Mouse (Mus musculus) stomach, embryonic 15.5 days (tissue): Measurements from ENCODE around the gene Jag2. TPM values are rescaled to one million over a fixed set of nuclear protein-coding genes. Genes with fewer than 3 reads are reported as not detected.
A peak's percentile ranks its signal among the peaks of the same experiment; 100 is the strongest.

Experiments
- ATAC-seq: fragments of 200-750 bp; cut with Nextera tagmentation; 2 replicates; pipeline ENCODE4 v1.8.0; 2017; ENCODE audit warnings: low read depth, moderate number of reproducible peaks, moderate TSS enrichment; ENCODE audit not compliant: insufficient read depth, low FRiP score
- H3K27ac ChIP-seq: fragments of 300-500 bp; sonication (generic); 2 replicates; pipeline ENCODE4 v1.5.1; 2015; ENCODE audit warnings: mild to moderate bottlenecking, inconsistent platforms
- H3K27me3 ChIP-seq: fragments of 300-500 bp; sonication (generic); replicated peaks from 2 replicates; pipeline ENCODE4 v1.6.1; 2015; ENCODE audit warnings: inconsistent platforms
- H3K36me3 ChIP-seq: fragments of 300-500 bp; sonication (generic); 2 replicates; pipeline ENCODE4 v1.6.1; 2015; ENCODE audit warnings: inconsistent platforms
- H3K4me1 ChIP-seq: fragments of 300-500 bp; sonication (generic); 2 replicates; pipeline ENCODE4 v1.6.1; 2015; ENCODE audit warnings: inconsistent platforms
- H3K4me2 ChIP-seq: fragments of 300-500 bp; sonication (generic); 2 replicates; pipeline ENCODE4 v1.6.1; 2015; ENCODE audit warnings: mild to moderate bottlenecking, inconsistent platforms
- H3K4me3 ChIP-seq: fragments of 300-500 bp; sonication (generic); replicated peaks from 2 replicates; pipeline ENCODE4 v1.5.1; 2015; ENCODE audit warnings: inconsistent platforms
- H3K9ac ChIP-seq: fragments of 300-500 bp; sonication (generic); 2 replicates; pipeline ENCODE4 v1.6.1; 2015; ENCODE audit warnings: inconsistent platforms
- H3K9me3 ChIP-seq: fragments of 300-500 bp; sonication (generic); 2 replicates; pipeline ENCODE4 v1.6.1; 2016; ENCODE audit warnings: inconsistent platforms
- WGBS: fragments of 180-500 bp; shearing (Covaris S2); methylation state at CpG from one replicate; pipeline ENCODE4 v1.1.7; 2015; 5-methylcytosine and 5-hydroxymethylcytosine counted together
- polyA plus RNA-seq: library from polyadenylated mRNA; unstranded; fragments of >200 nt; fragmentation: Nextera tagmentation; extraction: Ambion mirVana; gene quantifications from 2 replicates; pipeline ENCODE4 v1.2.1, GENCODE M21; 2015

The Jag2 gene
- polyA plus RNA-seq, 1 experiment from 2014 or later = 7.0 TPM

- peak; percentile 53; the same call in 1 of the 2 replicates for ATAC-seq
- no peaks in the 10 kb centered on the region for H3K27me3 ChIP-seq
- 21% methylated on average over 15 of the region's 16 CpGs for WGBS
- H3K4me2 ChIP-seq = peak overlapping the region; percentile 21
- H3K4me1 ChIP-seq = 0 out of 2 replicates have a peak, but pooled peaks cover 9% of the 10 kb centered on the region
- no peak overlapping the region for H3K9ac ChIP-seq
- H3K36me3 ChIP-seq = no peaks in the 10 kb centered on the region
- H3K9me3 ChIP-seq = no peaks in the 10 kb centered on the region
- H3K27ac ChIP-seq = no peak overlapping the region
- H3K4me3 ChIP-seq = no peak overlapping the region
Measured at GRCm38 (mm10) chr12:112897522-112898212, 31.9 kb downstream of the Jag2 start.

GRCm38 (mm10) chr12:112894969-112895368, 34.6 kb downstream of the Jag2 start:
- Histone ChIP-seq H3K27me3 (no peaks in the 10 kb centered on the region), H3K27ac (no peak overlapping the region), H3K9ac (no peak overlapping the region), H3K4me1 (0 out of 2 replicates have a peak, but pooled peaks cover 9% of the 10 kb centered on the region), H3K9me3 (no peaks in the 10 kb centered on the region), H3K4me3 (no peak overlapping the region), H3K4me2 (no peak overlapping the region), H3K36me3 (no peaks in the 10 kb centered on the region)
- no peak for ATAC-seq
- 67% methylated on average over 4 of the region's 4 CpGs for WGBS

GRCm38 (mm10) chr12:112894303-112894884, 35.2 kb downstream of the Jag2 start:
- WGBS = 57% methylated on average over 11 of the region's 11 CpGs
- Histone ChIP-seq H3K27me3 (no peaks in the 10 kb centered on the region), H3K4me3 (no peak overlapping the region), H3K36me3 (no peaks in the 10 kb centered on the region), H3K4me2 (no peak overlapping the region), H3K9me3 (no peaks in the 10 kb centered on the region), H3K4me1 (0 out of 2 replicates have a peak, but pooled peaks cover 9% of the 10 kb centered on the region), H3K27ac (no peak overlapping the region), H3K9ac (no peak overlapping the region)
- ATAC-seq = no peak

- ATAC-seq = no peak
- H3K9me3 ChIP-seq = no peaks in the 10 kb centered on the region
- no peaks in the 10 kb centered on the region for H3K36me3 ChIP-seq
- no peak overlapping the region for H3K4me3 ChIP-seq
- H3K4me2 ChIP-seq = no peak overlapping the region
- 47% methylated on average over 7 of the region's 7 CpGs for WGBS
- no peaks in the 10 kb centered on the region for H3K4me1 ChIP-seq
- H3K27me3 ChIP-seq = no peaks in the 10 kb centered on the region
- H3K9ac ChIP-seq = no peak overlapping the region
- no peak overlapping the region for H3K27ac ChIP-seq
Measured at GRCm38 (mm10) chr12:112885465-112885864, 44.1 kb downstream of the Jag2 start.

GRCm38 (mm10) chr12:112881301-112881815, 48.2 kb downstream of the Jag2 start:
- no peak for ATAC-seq
- no peak overlapping the region for H3K27ac ChIP-seq
- no peak overlapping the region for H3K4me3 ChIP-seq
- H3K9ac ChIP-seq = no peak overlapping the region
- H3K27me3 ChIP-seq = peaks cover 27% of the 10 kb centered on the region
- 62% methylated on average over 6 of the region's 6 CpGs for WGBS
- peaks cover 22% of the 10 kb centered on the region for H3K4me1 ChIP-seq
- H3K4me2 ChIP-seq = no peak overlapping the region
- no peaks in the 10 kb centered on the region for H3K9me3 ChIP-seq
- H3K36me3 ChIP-seq = no peaks in the 10 kb centered on the region

- ATAC-seq = no peak
- H3K9ac ChIP-seq = no peak overlapping the region
- 70% methylated on average over 4 of the region's 4 CpGs for WGBS
- no peaks in the 10 kb centered on the region for H3K9me3 ChIP-seq
- no peak overlapping the region for H3K4me3 ChIP-seq
- H3K4me1 ChIP-seq = peaks cover 29% of the 10 kb centered on the region
- H3K36me3 ChIP-seq = no peaks in the 10 kb centered on the region
- H3K4me2 ChIP-seq = no peak overlapping the region
- no peak overlapping the region for H3K27ac ChIP-seq
- H3K27me3 ChIP-seq = peaks cover 34% of the 10 kb centered on the region
Measured at GRCm38 (mm10) chr12:112880661-112881060, 48.9 kb downstream of the Jag2 start.

- no peak overlapping the region for H3K4me2 ChIP-seq
- no peaks in the 10 kb centered on the region for H3K36me3 ChIP-seq
- H3K4me3 ChIP-seq = no peak overlapping the region
- H3K4me1 ChIP-seq = peaks cover 30% of the 10 kb centered on the region
- no peak overlapping the region for H3K9ac ChIP-seq
- peaks cover 42% of the 10 kb centered on the region for H3K27me3 ChIP-seq
- no peaks in the 10 kb centered on the region for H3K9me3 ChIP-seq
- WGBS = 73% methylated on average over 5 of the region's 5 CpGs
- no peak for ATAC-seq
- no peak overlapping the region for H3K27ac ChIP-seq
Measured at GRCm38 (mm10) chr12:112879731-112880130, 49.8 kb downstream of the Jag2 start.

GRCm38 (mm10) chr12:112877607-112878020, 52.0 kb downstream of the Jag2 start:
- H3K27ac ChIP-seq = peak overlapping the region; percentile 37; the same call in 1 of the 2 replicates
- H3K27me3 ChIP-seq = peaks cover 52% of the 10 kb centered on the region

GRCm38 (mm10) chr12:112877073-112877576, 52.5 kb downstream of the Jag2 start:
- H3K4me2 ChIP-seq = peak overlapping the region; percentile 78
- peaks cover 52% of the 10 kb centered on the region for H3K27me3 ChIP-seq
- H3K9ac ChIP-seq = peak overlapping the region; percentile 5; the same call in 1 of the 2 replicates
- H3K9me3 ChIP-seq = no peaks in the 10 kb centered on the region
- H3K27ac ChIP-seq = peak overlapping the region; percentile 37; the same call in 1 of the 2 replicates
- H3K4me1 ChIP-seq = peaks cover 38% of the 10 kb centered on the region
- ATAC-seq = no peak
- H3K36me3 ChIP-seq = no peaks in the 10 kb centered on the region
- H3K4me3 ChIP-seq = peak overlapping the region; percentile 37
- 6% methylated on average over 17 of the region's 17 CpGs for WGBS

More at GRCm38 (mm10) chr12:112877607-112878020, 52.0 kb downstream of the Jag2 start:
- under 1% methylated on average over 37 of the region's 37 CpGs for WGBS
- H3K36me3 ChIP-seq = no peaks in the 10 kb centered on the region
- no peaks in the 10 kb centered on the region for H3K9me3 ChIP-seq
- peak overlapping the region; percentile 78 for H3K4me2 ChIP-seq
- peaks cover 38% of the 10 kb centered on the region for H3K4me1 ChIP-seq
- ATAC-seq = peak; percentile 67
- H3K9ac ChIP-seq = peak overlapping the region; percentile 5; the same call in 1 of the 2 replicates
- H3K4me3 ChIP-seq = peak overlapping the region; percentile 37

GRCm38 (mm10) chr12:112876332-112877072, 53.1 kb downstream of the Jag2 start:
- peak; percentile 13; the same call in 1 of the 2 replicates for ATAC-seq
- WGBS = 7% methylated on average over 28 of the region's 28 CpGs
- no peaks in the 10 kb centered on the region for H3K9me3 ChIP-seq
- no peaks in the 10 kb centered on the region for H3K36me3 ChIP-seq
- peaks cover 38% of the 10 kb centered on the region for H3K4me1 ChIP-seq
- H3K27ac ChIP-seq = peak overlapping the region; percentile 37; the same call in 1 of the 2 replicates
- H3K4me2 ChIP-seq = peak overlapping the region; percentile 78
- H3K4me3 ChIP-seq = peak overlapping the region; percentile 37
- H3K27me3 ChIP-seq = peaks cover 57% of the 10 kb centered on the region
- H3K9ac ChIP-seq = no peak overlapping the region

GRCm38 (mm10) chr12:112875225-112876013, 54.2 kb downstream of the Jag2 start:
- no peak for ATAC-seq
- 23% methylated on average over 16 of the region's 16 CpGs for WGBS
- Histone ChIP-seq H3K36me3 (no peaks in the 10 kb centered on the region), H3K4me2 (no peak overlapping the region), H3K27me3 (peaks cover 57% of the 10 kb centered on the region), H3K27ac (0 out of 2 replicates have a peak overlapping the region, but pooled peaks have one; percentile 28), H3K9ac (no peak overlapping the region), H3K9me3 (no peaks in the 10 kb centered on the region), H3K4me3 (no peak overlapping the region), H3K4me1 (peaks cover 43% of the 10 kb centered on the region)
